ENCODE assay signal across 12 mouse cellular contexts in genomic region chr1:128659857-128660256, GRCm38 (mm10).
DNase-seq lines count a peak whose midpoint lies in the region; ATAC-seq and TF ChIP-seq lines count a peak whose summit lies in the region.
"Had no signal": no experiment of that assay in that cellular context is flagged by ENCODE, and none has a peak within 500 bp of the region (broad histone marks: within the 10 kb centered on the region; RNA-seq: fewer than 3 reads in every experiment).

No protein-coding gene starts in this region.

- no peak for DNase-seq in lung, postnatal 0 days (ENCODE audit: low spot score)
- no peak for DNase-seq in lung, postnatal 4 days
- DNase-seq in brain, adult 2 months (ENCODE audit: low read depth, low spot score), result peak; percentile 62
- peak; percentile 33 to 40 for DNase-seq in layer of hippocampus, adult 8-10 months (ENCODE audit: low spot score in 2 of 2)
- no peak for DNase-seq in spleen, postnatal 14 days (ENCODE audit: low spot score in 2 of 2)
- no peak for DNase-seq in yolk sac, embryonic 10.5 days (ENCODE audit: low spot score)
- DNase-seq: gastrocnemius, adult 2 months; kidney, postnatal 10 days; lung, adult 18-20 months; thymus, postnatal 36 days had no signal

- no peaks in the 10 kb centered on the region for H3K4me1 ChIP-seq in lung, postnatal 0 days (ENCODE audit: insufficient read depth, low read depth, low read length)
- H3K4me1 ChIP-seq in forebrain, embryonic 15.5 days, result 0 out of 2 replicates have a peak, but pooled peaks cover 2% of the 10 kb centered on the region
- H3K4me1 ChIP-seq: limb, embryonic 13.5 days had no signal

- H3K9ac ChIP-seq in lung, postnatal 0 days (replicated peaks; ENCODE audit: low read depth), result no peak overlapping the region
- no peak overlapping the region for H3K9ac ChIP-seq in forebrain, embryonic 15.5 days (replicated peaks)
- H3K9ac ChIP-seq: limb, embryonic 13.5 days had no signal

- H3K9me3 ChIP-seq in lung, postnatal 0 days (ENCODE audit: low read length), result no peaks in the 10 kb centered on the region
- H3K9me3 ChIP-seq in forebrain, embryonic 15.5 days, result no peaks in the 10 kb centered on the region
- H3K9me3 ChIP-seq: limb, embryonic 13.5 days had no signal

- no peak overlapping the region for H3K27ac ChIP-seq in lung, postnatal 0 days (ENCODE audit: low read length)
- H3K27ac ChIP-seq in forebrain, embryonic 15.5 days (replicated peaks), result no peak overlapping the region
- H3K27ac ChIP-seq: gastrocnemius, adult 2 months; limb, embryonic 13.5 days had no signal

- TF ChIP-seq EP300 in lung, postnatal 0 days (IDR thresholded peaks at IDR 0.05), result no peak

- TF ChIP-seq CTCF in lung, postnatal 0 days (IDR thresholded peaks at IDR 0.05), result no peak

- no peak overlapping the region for H3K4me3 ChIP-seq in lung, postnatal 0 days (ENCODE audit: low read depth, low read length)
- no peak overlapping the region for H3K4me3 ChIP-seq in forebrain, embryonic 15.5 days
- H3K4me3 ChIP-seq: gastrocnemius, adult 2 months; limb, embryonic 13.5 days had no signal

- no peaks in the 10 kb centered on the region for H3K36me3 ChIP-seq in lung, postnatal 0 days (ENCODE audit: insufficient read depth, low read length)
- H3K36me3 ChIP-seq in forebrain, embryonic 15.5 days, result no peaks in the 10 kb centered on the region
- H3K36me3 ChIP-seq: limb, embryonic 13.5 days had no signal

- H3K4me2 ChIP-seq in lung, postnatal 0 days (replicated peaks; ENCODE audit: low read depth, low read length), result no peak overlapping the region
- H3K4me2 ChIP-seq in forebrain, embryonic 15.5 days (replicated peaks), result no peak overlapping the region
- H3K4me2 ChIP-seq: limb, embryonic 13.5 days had no signal

- no peaks in the 10 kb centered on the region for H3K27me3 ChIP-seq in lung, postnatal 0 days (replicated peaks; ENCODE audit: insufficient read depth, low read length)
- no peaks in the 10 kb centered on the region for H3K27me3 ChIP-seq in forebrain, embryonic 15.5 days
- H3K27me3 ChIP-seq: limb, embryonic 13.5 days had no signal

- WGBS in lung, postnatal 0 days, result 58% methylated on average over 1 of the region's 1 CpGs
- WGBS in forebrain, embryonic 15.5 days, result 15% methylated on average over 1 of the region's 1 CpGs

- ATAC-seq in lung, postnatal 0 days, result peak; percentile 32
- 0 out of 2 replicates have a peak, but pooled peaks have one; percentile 46 for ATAC-seq in forebrain, embryonic 15.5 days (replicated peaks)

Comparison
In these comparisons a context has a peak if more than half of its experiments do, and no peak if none do; other contexts are left out.
1. DNase-seq: peak in brain, adult 2 months (single experiment) and layer of hippocampus, adult 8-10 months (2 of 2); none in lung, postnatal 0 days (single experiment), lung, postnatal 4 days (0 of 2), spleen, postnatal 14 days (0 of 2) and yolk sac, embryonic 10.5 days (single experiment).